Mouse (Mus musculus): ENCODE measurements around the gene Snrnp70. TPM values are rescaled to one million over a fixed set of nuclear protein-coding genes. Genes with fewer than 3 reads are reported as not detected.

Gene Snrnp70
- polyA plus RNA-seq, 1 experiment from 2014 or later: 191 TPM

GRCm38 (mm10) chr7:45413113-45413863, 17.7 kb upstream of the Snrnp70 start, which contains the start of gene Ntf5:
Gene Ntf5, plus strand, starts transcription at chr7:45413695.
- Histone ChIP-seq H3K27ac (ENCODE audit: low read length) (peak within 1 kb of the TSS; percentile 78), H3K4me1 (replicated peaks; ENCODE audit: control insufficient read depth, insufficient read depth, low read length) (peaks cover 20% of the 10 kb centered on the region), H3K4me3 (ENCODE audit: low read length) (peak within 1 kb of the TSS; percentile 63), H3K36me3 (ENCODE audit: control insufficient read depth, insufficient read depth, low read length) (no peaks in the 10 kb centered on the region), H3K27me3 (ENCODE audit: control insufficient read depth, insufficient read depth, low read depth, low read length) (peaks cover 78% of the 10 kb centered on the region), H3K4me2 (ENCODE audit: low read depth, low read length) (peak within 1 kb of the TSS; percentile 93), H3K9me3 (ENCODE audit: control insufficient read depth, low read length) (no peaks in the 10 kb centered on the region), H3K9ac (ENCODE audit: low read length) (peak within 1 kb of the TSS; percentile 71)
- peak; percentile 80 for ATAC-seq (ENCODE audit: low read depth)
- WGBS: 1% methylated on average over 42 of the region's 45 CpGs

- ATAC-seq (ENCODE audit: low read depth): no peak
- no peak overlapping the region for H3K4me2 ChIP-seq (ENCODE audit: low read depth, low read length)
- no peaks in the 10 kb centered on the region for H3K9me3 ChIP-seq (ENCODE audit: control insufficient read depth, low read length)
- no peaks in the 10 kb centered on the region for H3K36me3 ChIP-seq (ENCODE audit: control insufficient read depth, insufficient read depth, low read length)
- H3K27ac ChIP-seq (ENCODE audit: low read length): no peak overlapping the region
- WGBS: 83% methylated on average over 2 of the region's 2 CpGs
- H3K4me1 ChIP-seq (replicated peaks; ENCODE audit: control insufficient read depth, insufficient read depth, low read length): peaks cover 17% of the 10 kb centered on the region
- H3K4me3 ChIP-seq (ENCODE audit: low read length): no peak overlapping the region
- no peak overlapping the region for H3K9ac ChIP-seq (ENCODE audit: low read length)
- peaks cover 83% of the 10 kb centered on the region for H3K27me3 ChIP-seq (ENCODE audit: control insufficient read depth, insufficient read depth, low read depth, low read length)
These were observed 16.9 kb upstream of the Snrnp70 start for GRCm38 (mm10) chr7:45412421-45412820.

- no peak overlapping the region for H3K4me2 ChIP-seq (ENCODE audit: low read depth, low read length)
- WGBS: 79% methylated on average over 8 of the region's 8 CpGs
These were observed 14.1 kb upstream of the Snrnp70 start for GRCm38 (mm10) chr7:45409497-45410163.

GRCm38 (mm10) chr7:45408949-45409348, 13.4 kb upstream of the Snrnp70 start:
- Histone ChIP-seq H3K9ac (ENCODE audit: low read length) (no peak overlapping the region), H3K4me2 (ENCODE audit: low read depth, low read length) (no peak overlapping the region), H3K36me3 (ENCODE audit: control insufficient read depth, insufficient read depth, low read length) (no peaks in the 10 kb centered on the region), H3K4me1 (replicated peaks; ENCODE audit: control insufficient read depth, insufficient read depth, low read length) (peaks cover 19% of the 10 kb centered on the region), H3K27me3 (ENCODE audit: control insufficient read depth, insufficient read depth, low read depth, low read length) (peaks cover 74% of the 10 kb centered on the region), H3K9me3 (ENCODE audit: control insufficient read depth, low read length) (no peaks in the 10 kb centered on the region), H3K27ac (ENCODE audit: low read length) (no peak overlapping the region), H3K4me3 (ENCODE audit: low read length) (no peak overlapping the region)
- no peak for ATAC-seq (ENCODE audit: low read depth)
- 82% methylated on average over 17 of the region's 17 CpGs for WGBS

More at GRCm38 (mm10) chr7:45409497-45410163, 14.1 kb upstream of the Snrnp70 start:
- no peak for ATAC-seq (ENCODE audit: low read depth)
- Histone ChIP-seq H3K4me3 (ENCODE audit: low read length) (no peak overlapping the region), H3K9me3 (ENCODE audit: control insufficient read depth, low read length) (no peaks in the 10 kb centered on the region), H3K27ac (ENCODE audit: low read length) (no peak overlapping the region), H3K9ac (ENCODE audit: low read length) (no peak overlapping the region), H3K4me1 (replicated peaks; ENCODE audit: control insufficient read depth, insufficient read depth, low read length) (peaks cover 22% of the 10 kb centered on the region), H3K36me3 (ENCODE audit: control insufficient read depth, insufficient read depth, low read length) (no peaks in the 10 kb centered on the region), H3K27me3 (ENCODE audit: control insufficient read depth, insufficient read depth, low read depth, low read length) (peaks cover 80% of the 10 kb centered on the region)

GRCm38 (mm10) chr7:45408351-45408750, 12.8 kb upstream of the Snrnp70 start:
- H3K9me3 ChIP-seq (ENCODE audit: control insufficient read depth, low read length): no peaks in the 10 kb centered on the region
- no peak overlapping the region for H3K27ac ChIP-seq (ENCODE audit: low read length)
- H3K4me2 ChIP-seq (ENCODE audit: low read depth, low read length): no peak overlapping the region
- WGBS: 62% methylated on average over 7 of the region's 7 CpGs
- H3K4me3 ChIP-seq (ENCODE audit: low read length): no peak overlapping the region
- H3K9ac ChIP-seq (ENCODE audit: low read length): no peak overlapping the region
- peaks cover 16% of the 10 kb centered on the region for H3K4me1 ChIP-seq (replicated peaks; ENCODE audit: control insufficient read depth, insufficient read depth, low read length)
- peaks cover 68% of the 10 kb centered on the region for H3K27me3 ChIP-seq (ENCODE audit: control insufficient read depth, insufficient read depth, low read depth, low read length)
- no peak for ATAC-seq (ENCODE audit: low read depth)
- H3K36me3 ChIP-seq (ENCODE audit: control insufficient read depth, insufficient read depth, low read length): no peaks in the 10 kb centered on the region

- H3K27me3 ChIP-seq (ENCODE audit: control insufficient read depth, insufficient read depth, low read depth, low read length): peaks cover 68% of the 10 kb centered on the region
- no peak for ATAC-seq (ENCODE audit: low read depth)
- WGBS: 78% methylated on average over 10 of the region's 10 CpGs
- no peak overlapping the region for H3K27ac ChIP-seq (ENCODE audit: low read length)
- no peak overlapping the region for H3K9ac ChIP-seq (ENCODE audit: low read length)
- H3K4me1 ChIP-seq (replicated peaks; ENCODE audit: control insufficient read depth, insufficient read depth, low read length): peaks cover 12% of the 10 kb centered on the region
- H3K9me3 ChIP-seq (ENCODE audit: control insufficient read depth, low read length): no peaks in the 10 kb centered on the region
- H3K4me2 ChIP-seq (ENCODE audit: low read depth, low read length): no peak overlapping the region
- no peaks in the 10 kb centered on the region for H3K36me3 ChIP-seq (ENCODE audit: control insufficient read depth, insufficient read depth, low read length)
- H3K4me3 ChIP-seq (ENCODE audit: low read length): no peak overlapping the region
These were observed 12.3 kb upstream of the Snrnp70 start for GRCm38 (mm10) chr7:45407836-45408235.

- peak; percentile 37; the same call in 1 of the 2 replicates for ATAC-seq (ENCODE audit: low read depth)
- peaks cover 12% of the 10 kb centered on the region for H3K4me1 ChIP-seq (replicated peaks; ENCODE audit: control insufficient read depth, insufficient read depth, low read length)
- H3K9me3 ChIP-seq (ENCODE audit: control insufficient read depth, low read length): no peaks in the 10 kb centered on the region
- H3K4me2 ChIP-seq (ENCODE audit: low read depth, low read length): peak overlapping the region; percentile 71
- peaks cover 60% of the 10 kb centered on the region for H3K27me3 ChIP-seq (ENCODE audit: control insufficient read depth, insufficient read depth, low read depth, low read length)
- peak overlapping the region; percentile 49 for H3K4me3 ChIP-seq (ENCODE audit: low read length)
- peak overlapping the region; percentile 55 for H3K9ac ChIP-seq (ENCODE audit: low read length)
- WGBS: under 1% methylated on average over 114 of the region's 114 CpGs
- no peaks in the 10 kb centered on the region for H3K36me3 ChIP-seq (ENCODE audit: control insufficient read depth, insufficient read depth, low read length)
- no peak overlapping the region for H3K27ac ChIP-seq (ENCODE audit: low read length)
These were observed 10.9 kb upstream of the Snrnp70 start for GRCm38 (mm10) chr7:45406157-45407156.

- H3K27me3 ChIP-seq (ENCODE audit: control insufficient read depth, insufficient read depth, low read depth, low read length): peaks cover 51% of the 10 kb centered on the region
- WGBS: 8% methylated on average over 28 of the region's 28 CpGs
These were observed 9.8 kb upstream of the Snrnp70 start, which contains the start of gene Kcna7 for GRCm38 (mm10) chr7:45405091-45406075. Gene Kcna7, plus strand, starts transcription at chr7:45405653.

More at GRCm38 (mm10) chr7:45405091-45406075, 9.8 kb upstream of the Snrnp70 start, which contains the start of gene Kcna7:
- Histone ChIP-seq H3K4me3 (ENCODE audit: low read length) (peak within 1 kb of the TSS; percentile 49), H3K27ac (ENCODE audit: low read length) (no peak within 1 kb of the TSS), H3K36me3 (ENCODE audit: control insufficient read depth, insufficient read depth, low read length) (no peaks in the 10 kb centered on the region), H3K9ac (ENCODE audit: low read length) (peak within 1 kb of the TSS; percentile 55), H3K9me3 (ENCODE audit: control insufficient read depth, low read length) (no peaks in the 10 kb centered on the region), H3K4me2 (ENCODE audit: low read depth, low read length) (peak within 1 kb of the TSS; percentile 71), H3K4me1 (replicated peaks; ENCODE audit: control insufficient read depth, insufficient read depth, low read length) (peaks cover 12% of the 10 kb centered on the region)
- peak; percentile 47; the same call in 1 of the 2 replicates for ATAC-seq (ENCODE audit: low read depth)
